Mouse (Mus musculus): ENCODE measurements around the gene Casq2.
A peak's percentile ranks its signal among the peaks of the same experiment; 100 is the strongest.

The Casq2 gene

DNA sequence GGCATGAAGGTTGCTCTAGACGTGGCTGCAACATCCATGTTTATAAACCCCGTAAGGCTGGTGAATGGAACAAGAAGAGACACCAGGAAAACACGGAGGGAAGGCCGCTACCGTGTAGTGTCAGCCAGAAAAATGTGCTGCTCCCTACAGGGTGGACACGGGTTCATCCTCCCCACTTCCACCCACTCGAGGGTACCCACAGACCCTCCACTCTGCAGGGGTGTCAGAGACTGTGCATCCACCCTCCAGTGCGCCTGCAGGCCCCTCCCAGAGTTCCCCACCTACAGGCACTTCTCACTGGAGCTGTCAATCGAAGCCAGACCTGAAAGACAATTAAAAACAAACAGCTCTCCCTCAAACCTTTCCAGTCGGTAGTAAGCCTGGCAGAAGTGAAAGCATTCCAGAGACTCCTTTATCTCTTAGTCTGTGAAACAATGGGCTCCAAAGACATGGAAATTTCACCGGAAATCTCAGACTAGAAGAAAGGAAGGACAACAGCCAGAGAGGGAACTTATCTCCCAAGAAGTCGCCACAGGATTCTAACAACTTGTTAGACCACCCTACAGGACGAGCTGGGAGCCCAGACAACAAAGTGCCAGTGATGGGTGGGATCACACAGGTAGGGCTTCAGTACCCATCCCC, 2.5 kb upstream of the Casq2 start:
- no peak for DNase-seq (ENCODE audit: low spot score)

DNA sequence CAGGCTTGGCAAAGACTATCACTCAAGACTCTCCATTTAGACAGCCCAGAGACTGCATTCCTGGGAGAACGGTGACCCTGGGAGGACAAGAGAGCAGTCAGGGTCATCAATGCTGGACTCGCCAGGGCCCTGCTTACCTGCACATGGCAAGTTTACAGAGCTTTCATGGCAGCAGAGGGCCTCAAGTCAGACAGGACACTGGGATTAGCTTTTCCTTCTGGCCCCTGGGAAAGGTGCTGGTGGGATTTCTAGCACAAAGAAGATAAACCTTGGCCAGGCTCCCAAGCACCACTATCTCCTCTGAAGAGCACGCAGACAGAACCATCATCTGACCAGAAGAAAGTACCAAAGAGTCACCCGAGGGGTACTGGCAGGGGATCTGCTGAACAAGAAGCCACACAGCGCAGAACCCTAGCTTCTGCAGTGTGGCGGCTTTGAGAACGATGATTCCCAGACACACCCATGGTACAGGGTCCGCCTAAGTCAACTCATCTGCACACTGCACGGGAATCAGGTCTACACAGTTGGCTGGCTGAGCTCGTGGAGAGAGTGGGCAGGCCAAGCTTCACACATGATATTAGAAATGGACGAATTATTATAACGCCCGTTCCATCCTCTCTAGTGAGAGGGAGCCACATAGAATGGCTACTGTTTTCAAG, 1.3 kb upstream of the Casq2 start:
- DNase-seq (ENCODE audit: low spot score) = no peak

DNA sequence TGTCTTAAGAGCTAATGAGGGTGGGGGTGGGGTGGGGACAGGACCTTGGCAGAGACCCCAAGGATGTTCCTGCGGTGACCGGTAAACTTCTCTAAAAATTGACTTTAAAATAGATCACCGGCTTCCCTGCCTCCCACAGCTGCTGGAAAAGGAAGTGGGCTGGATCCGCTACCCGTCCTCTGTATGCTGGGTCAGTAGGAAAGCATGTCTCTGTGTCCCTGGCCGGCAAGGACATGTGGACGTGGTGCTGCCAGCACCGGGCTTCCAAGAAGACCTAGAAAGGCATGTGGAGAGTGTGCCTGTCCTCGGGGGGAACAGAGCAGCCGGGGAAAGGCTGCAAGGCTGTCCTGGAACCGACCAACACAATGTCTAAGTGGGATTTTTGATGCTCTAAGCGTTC, 496 bp upstream of the Casq2 start:
- no peak for DNase-seq (ENCODE audit: low spot score)

DNA sequence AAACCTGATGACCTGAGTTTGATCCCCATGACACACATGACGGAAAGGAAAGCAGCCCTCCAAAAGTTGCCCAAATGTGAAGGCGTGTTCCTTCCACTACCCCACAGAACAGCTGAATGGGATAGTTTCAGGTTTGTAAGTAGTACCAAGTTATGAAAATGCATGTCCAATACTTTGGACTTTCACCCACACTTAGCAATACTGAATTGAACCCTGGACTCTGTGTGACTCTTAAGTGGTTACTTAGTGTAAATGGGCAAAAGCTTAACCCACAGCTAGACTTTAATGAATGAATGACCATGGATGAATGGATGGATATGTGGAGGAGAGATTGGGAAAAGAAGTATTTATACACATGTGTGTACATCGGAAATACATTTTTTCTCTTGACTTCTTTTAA, 8.6 kb downstream of the Casq2 start:
- DNase-seq (ENCODE audit: low spot score) = no peak

DNA sequence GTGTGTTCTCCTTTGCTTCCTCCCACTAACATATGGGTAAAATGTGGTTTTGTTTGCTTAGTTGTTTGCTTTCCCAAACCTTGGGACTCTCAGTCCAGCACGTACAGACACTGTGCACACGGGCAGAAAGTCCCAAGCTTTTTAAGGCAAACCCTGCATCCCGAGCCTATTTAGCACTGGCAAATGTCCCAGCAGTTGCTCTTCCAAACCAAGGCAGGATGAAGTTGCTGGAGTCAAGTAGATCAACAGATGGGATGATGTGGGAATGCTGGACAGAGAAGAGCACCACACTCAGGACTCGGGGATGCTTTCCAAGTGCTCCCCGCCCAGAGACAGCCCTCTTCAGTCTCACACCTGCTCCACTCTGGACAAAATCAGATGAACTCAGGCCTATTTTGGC, 9.2 kb downstream of the Casq2 start:
- DNase-seq (ENCODE audit: low spot score) = no peak

DNA sequence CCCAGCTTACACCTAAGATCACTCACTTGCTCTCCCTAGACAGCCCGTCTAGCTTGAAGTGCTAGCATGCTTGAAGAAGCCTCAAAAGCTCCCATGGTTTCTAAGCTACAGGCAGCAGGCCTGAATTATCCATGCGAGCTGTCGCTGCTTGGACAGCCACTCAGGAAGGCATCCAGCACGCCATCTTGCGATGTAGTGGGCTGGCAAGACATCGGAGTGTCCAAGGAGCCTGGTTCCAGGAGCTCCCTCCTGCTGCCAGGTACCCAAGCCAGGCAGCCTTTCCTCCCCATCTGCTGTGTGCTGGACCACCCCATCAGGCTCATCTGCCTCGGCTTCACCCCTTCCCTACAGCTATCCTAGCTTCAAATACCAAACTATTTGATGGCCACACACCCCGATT, 10.2 kb downstream of the Casq2 start:
- DNase-seq (ENCODE audit: low spot score) = no peak

DNA sequence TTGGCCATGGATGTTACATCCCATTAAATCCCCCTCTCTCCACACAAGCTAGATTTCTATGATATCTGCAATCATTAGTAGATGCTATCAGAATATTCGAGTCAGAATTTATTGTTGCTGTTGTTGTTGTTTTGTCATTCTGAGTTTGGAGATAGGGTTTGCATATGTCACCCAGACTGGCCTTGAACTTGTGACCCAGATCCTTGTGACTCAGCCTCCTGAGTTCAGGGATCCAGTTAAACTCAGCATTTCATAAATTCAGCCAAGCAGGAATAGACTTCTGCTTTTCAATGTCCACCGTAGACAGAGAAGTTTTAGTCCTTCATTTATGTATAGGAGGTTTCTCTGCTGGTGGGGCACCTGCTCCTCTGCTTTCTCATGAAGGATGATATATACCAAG, 10.8 kb downstream of the Casq2 start:
- no peak for DNase-seq (ENCODE audit: low spot score)

DNA sequence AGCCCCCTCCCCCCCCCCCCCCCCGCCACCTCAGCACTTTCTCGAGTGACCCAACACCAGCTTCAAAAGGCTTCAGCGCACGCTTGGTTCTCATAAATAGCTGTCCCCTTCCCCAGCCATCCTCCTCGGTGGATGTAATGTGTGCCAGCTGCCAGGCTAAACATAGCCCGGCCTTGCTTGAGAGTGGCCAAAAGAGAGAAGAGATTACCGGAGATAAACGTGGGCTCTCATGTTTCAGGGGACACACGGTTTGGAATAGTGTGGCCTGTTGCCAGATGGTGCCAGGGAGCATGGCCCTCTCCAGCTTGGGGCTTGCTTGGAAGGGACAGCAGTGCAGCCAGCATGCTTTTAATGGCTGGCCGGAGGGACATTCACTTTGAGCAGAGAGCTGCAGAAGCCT, 13.0 kb downstream of the Casq2 start:
- DNase-seq (ENCODE audit: low spot score) = no peak

DNA sequence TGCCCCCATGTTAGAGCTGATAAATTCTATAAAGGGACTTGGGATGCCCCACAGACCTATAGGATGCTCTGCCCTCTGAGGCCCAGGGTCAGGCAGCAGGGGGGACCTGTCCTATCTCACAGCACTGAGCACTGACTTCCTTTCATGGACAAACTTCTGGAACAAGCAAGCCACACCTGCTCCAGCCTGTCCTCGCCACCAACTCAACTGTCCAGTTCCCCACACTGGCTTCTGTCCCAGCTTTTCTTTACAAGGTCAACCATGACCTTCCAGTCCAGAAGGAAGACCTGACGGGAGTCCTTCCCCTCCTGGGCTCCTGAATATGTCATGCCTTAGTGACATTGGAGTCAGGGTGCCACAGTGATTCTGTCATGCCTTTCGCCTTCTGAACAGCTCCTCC, 13.6 kb downstream of the Casq2 start:
- DNase-seq (ENCODE audit: low spot score) = no peak

DNA sequence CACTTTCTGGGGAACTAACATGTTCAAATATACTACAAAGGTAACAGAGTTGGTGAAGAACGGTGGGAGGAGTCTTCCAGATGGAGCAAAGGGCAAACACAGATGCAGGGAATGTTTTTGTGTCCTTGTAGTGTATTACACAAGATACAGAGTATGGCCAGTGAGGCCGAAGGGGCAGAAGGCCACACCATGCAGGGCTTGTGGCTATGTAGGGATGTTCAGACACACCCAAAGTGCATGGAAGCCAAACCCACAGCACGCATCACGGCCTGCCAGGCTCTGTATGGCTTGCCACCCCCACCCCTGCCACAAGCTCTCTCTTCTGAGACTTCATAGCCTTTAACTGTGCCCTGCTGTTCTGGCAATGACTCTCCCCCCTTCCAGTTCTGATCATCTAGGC, 15.2 kb downstream of the Casq2 start:
- no peak for DNase-seq (ENCODE audit: low spot score)

DNA sequence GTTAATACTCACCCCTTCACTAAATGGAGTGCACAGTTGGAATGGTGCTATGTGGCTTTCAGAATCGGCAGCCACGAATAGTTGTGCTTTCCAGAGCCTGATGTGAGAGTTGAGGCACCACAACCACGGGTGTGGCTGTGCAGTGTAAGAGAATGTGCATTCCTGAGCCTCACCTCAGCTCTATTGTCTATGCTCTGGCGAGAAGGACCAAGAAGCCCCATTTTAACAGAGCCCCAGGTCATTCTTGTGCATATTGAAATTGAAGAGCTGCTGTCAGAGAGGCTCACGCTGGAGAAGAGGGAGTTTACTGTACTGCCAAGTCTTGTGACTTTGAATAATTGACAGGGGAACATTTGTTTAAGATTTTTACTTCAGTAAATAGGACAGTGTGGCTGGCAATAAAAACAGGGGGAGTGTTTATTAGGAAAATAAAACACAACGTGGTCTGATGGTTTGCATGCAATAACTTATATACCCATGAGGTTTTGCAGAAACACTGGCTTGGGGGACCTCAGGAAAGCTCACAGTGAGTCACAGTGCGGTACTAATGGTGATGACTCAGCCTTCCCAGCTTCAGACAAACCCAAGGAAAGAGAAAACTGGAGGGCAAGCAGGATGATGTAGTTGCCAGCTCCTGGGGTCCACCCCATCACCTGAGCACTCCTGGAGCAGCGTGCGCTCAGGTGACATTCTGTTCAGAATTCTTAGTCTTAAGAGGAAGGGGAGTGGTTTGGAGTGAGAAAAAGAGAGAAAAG, 17.8 kb downstream of the Casq2 start:
- DNase-seq (ENCODE audit: low spot score) = no peak

DNA sequence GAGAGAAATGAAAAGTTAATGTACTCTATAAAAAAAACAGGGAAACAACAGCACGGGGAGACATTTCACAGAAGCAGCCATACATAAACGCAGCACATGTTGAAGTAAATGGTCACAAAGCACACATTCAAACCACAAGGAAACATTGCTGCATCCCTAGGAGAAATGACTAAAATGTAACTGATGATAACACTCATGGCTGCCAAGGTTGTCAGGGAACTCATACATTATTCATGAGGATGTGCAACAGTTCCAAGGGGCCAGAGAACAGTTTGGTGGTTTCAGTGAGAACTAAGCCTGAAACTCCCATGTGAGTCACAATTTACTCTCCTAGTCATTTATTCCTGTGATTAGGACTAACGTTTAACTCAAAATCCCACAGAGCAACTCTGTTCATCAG, 22.0 kb downstream of the Casq2 start:
- no peak for DNase-seq (ENCODE audit: low spot score)

DNA sequence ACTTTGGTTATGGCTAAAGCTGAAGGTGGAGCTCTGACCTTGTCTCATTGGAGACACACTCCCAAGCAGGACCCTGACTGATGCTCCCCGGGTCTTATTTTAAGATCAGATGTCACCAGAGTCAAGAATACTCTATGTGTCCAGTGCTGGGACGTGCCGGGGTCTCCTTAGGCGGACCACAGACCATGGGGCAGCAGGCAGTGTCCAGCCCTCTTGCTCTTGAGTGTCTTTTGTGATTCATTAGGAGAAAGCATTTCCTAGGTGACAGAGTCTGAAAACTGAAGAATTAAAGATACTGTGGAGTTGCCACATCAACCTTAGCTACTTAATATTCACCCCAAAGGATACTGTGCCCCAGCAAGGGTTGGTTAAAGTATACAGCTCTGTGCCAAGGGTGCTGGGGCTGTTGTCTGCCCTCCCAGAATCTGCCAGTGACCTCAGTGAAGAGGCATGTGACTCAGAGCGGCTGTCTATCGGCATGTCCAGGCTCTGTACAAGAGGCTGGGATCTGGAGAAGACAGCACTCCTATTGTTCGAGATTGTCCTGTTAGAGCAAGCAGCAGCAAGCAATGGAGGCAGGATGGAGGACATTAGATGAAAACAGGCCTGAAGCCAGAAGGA, 25.9 kb downstream of the Casq2 start:
- no peak for DNase-seq (ENCODE audit: low spot score)

DNA sequence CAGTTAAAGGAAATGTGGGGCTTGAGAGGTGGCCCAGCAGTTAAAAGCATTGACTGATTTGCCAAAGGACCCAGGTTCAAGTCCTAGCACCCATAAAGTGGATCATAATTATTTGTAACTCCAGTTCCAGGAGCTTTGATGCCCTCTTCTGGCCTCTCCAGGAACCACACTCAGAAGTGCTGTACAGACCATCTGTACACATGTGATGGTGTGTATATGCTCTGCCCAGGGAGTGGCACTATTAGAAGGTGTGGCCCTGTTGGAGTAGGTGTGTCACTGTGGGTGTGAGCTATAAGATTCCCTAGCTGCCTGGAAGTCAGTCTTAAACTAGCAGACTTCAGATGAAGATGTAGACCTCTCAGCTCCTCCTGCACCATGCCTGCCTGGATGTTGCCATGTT, 34.7 kb downstream of the Casq2 start:
- DNase-seq (ENCODE audit: low spot score) = no peak

DNA sequence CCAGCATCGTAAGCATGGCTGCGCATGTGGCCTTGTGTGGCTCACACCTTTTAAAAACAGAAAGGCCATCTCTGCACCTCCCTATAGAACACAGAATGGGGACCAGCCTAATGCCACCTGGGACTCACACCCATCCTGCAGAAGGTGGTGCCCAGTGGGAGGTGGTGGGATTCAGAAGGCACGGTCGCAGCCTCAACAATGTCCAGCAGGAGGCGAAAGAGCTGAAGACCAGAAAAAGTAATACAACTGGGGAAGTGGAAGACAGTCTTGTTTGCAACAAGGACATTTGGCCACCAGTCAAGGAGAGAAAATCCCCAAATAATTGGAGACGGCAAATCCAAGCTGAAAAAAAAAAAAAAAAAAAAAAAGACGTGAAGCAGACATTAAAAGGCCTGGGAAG, 35.8 kb downstream of the Casq2 start:
- DNase-seq (ENCODE audit: low spot score) = no peak

DNA sequence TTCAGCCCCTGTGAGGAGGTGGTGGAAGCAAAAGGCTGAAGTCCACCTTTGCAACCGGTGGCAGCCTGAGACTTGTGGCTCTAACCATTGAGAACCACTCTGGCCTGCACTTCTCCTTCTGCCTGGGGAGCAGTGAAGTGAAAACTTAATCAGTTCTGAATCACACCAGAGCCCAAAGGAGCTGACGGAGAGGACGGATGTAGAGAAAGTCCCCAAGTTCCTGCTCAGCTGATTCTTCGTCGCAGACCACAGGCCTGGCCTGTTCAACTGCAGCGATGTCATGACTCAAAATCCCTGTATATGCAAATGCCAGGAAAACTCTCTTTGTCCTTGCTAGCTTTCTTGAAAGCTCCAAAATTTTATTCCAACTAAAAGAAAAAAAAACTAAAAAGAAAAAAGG, 37.4 kb downstream of the Casq2 start:
- no peak for DNase-seq (ENCODE audit: low spot score)

DNA sequence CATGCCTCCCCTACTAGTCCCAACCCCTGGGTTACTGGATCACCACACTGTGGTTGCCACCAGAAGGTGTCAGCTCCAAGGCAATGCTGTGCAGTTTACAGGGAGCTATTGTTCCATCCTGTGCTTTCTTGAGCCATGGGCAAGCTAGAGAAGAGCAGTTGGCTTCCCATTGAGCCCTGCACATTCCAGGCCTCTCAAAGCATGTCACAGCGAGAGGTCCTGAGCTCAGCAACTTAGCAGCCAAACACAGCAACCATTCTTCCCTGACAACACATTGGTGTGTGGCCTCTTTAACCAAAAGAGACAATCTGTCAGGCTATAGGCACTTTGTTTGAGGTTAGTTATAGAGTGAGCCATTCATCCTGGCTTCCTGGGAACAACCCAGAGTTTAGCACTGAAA, 39.3 kb downstream of the Casq2 start:
- no peak for DNase-seq (ENCODE audit: low spot score)

DNA sequence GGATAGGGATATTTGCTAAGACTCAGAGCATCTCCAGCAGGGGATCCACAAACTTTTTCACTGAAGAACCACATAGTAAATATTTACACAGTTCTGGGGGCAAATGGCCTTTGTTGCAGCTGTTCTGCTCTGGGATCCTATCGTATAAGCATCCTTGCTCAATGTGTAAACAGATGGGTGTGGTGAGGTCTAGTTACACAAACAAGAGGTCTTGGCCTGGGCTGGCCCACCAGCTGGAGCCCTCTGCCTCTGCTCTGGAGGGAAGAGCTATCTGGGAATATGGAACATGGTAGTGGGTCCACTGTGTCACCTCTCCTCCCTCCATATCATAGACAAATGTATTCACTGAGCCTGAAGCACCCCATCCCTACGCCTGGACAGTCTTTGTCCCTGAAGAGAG, 40.9 kb downstream of the Casq2 start:
- no peak for DNase-seq (ENCODE audit: low spot score)

DNA sequence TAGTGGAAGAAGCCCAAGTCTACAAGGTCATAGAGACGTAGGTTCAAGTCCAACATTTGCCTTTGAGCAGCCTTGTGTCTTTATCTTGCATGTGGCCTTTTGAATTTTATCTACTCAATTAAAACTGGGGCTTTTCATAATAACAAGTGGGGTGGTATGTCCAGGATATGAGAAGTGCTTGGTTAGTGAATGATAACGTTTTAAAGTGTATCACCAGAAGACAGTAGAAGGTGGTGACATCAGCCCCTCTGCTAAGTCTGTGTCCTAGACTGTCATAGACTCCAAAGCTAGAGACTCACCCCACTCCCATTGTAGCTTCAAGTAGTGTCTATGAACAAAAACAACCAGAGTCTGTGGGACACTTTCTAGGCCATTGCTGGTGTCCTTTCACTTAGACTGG, 42.0 kb downstream of the Casq2 start:
- DNase-seq (ENCODE audit: low spot score) = no peak

DNA sequence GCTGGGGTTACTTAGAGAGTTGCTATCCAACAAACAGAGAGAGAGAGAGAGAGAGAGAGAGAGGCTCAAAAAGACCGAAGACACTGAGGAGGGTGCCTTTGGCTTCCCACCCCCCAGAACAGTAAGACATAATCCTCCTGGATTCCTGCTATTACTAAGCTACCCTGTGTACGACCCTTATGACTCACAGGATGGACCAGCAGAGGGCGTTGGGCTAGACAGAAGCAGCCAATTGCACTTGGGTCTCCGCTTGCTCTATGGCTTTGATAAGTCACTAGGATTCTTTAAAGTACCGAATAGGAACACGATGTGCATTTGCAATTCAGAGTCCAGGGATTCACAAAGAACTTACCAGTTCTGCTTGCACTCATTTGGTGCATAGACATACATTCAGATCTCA, 44.3 kb downstream of the Casq2 start:
- no peak for DNase-seq (ENCODE audit: low spot score)

DNA sequence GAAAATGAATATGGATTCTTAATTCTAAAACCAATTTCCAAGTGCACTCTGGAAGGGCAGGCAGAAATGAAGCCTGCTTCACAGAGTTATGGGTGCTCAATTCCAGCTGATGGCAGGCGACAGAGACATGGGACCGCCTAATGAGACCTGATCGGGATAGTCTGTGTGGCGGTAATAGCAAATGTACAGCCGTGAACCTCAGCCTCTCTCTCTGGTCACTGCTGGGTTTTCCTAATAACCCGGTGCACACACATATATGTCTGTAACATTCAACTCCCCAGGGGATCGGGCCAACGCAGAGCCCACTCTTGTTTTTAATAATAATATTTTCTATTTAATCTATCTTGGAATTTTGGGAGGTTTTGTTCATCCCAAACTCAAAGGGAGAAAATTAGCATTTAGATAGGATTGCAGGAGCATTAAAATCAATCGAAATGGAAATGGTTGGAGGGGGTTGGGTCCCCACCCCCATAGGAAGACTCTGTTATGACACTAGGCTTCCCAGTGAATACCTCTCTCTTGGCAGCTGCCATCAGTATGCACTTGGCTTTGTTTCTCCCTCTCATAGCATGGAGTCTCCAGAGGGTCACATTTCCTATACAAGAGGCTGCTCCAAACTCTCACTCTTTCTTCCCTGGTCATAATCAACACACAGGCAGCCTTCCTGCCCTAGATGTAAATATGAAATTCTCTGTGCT, 45.6 kb downstream of the Casq2 start:
- DNase-seq (ENCODE audit: low spot score) = no peak

DNA sequence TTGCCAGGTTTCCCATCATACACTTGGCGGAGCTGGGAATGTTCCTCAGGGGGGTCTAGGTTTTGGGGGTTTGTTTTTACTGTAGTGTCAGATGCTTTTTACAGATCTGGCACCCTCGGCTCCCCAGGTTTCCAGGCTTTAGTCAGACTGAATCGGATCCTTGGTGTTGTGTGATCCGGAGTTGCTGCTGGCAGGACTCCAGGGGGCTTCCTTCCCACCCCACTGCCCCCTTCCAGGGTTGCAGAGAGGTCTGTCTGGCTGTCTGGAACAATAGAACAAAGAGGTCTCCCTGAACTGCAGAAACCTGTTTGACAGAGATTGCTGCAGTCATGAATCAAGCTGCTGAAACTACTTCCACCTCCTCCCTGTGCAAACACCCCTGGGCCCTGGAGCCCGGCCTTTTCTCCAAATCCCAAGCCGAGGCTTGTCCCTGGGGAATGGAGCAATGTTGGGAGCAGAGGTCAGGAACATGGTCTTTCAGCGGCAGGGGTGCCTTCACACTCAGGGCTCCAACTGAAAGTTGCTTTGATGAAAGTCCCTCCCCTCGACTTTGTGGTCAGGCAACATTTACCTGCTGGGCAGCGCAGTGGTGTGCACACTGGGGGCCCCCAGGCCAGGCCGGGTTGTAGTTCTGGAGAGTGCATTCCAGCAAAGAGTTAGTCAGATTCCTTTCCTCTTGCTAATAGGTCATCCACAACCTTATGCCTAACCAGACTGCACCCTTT, 49.3 kb downstream of the Casq2 start:
- DNase-seq (ENCODE audit: low spot score) = peak; percentile 50
